Mouse (Mus musculus) kidney, postnatal 0 days (tissue): ENCODE data around the gene Thbs2. TPM values are rescaled to one million over a fixed set of nuclear protein-coding genes. Genes with fewer than 3 reads are reported as not detected.

ENCODE experiments used
- ATAC-seq: fragments of 200-750 bp; cut with Nextera tagmentation; replicated peaks from 2 replicates; pipeline ENCODE4 v1.8.0; 2017; ENCODE audit warnings: low read depth, moderate number of reproducible peaks, moderate TSS enrichment, moderate library complexity; ENCODE audit not compliant: low FRiP score
- DNase-seq: peaks from one replicate; pipeline ENCODE4 v3.0.0-alpha.2; 2016; ENCODE audit warnings: low spot score
- H3K27ac ChIP-seq: fragments of 300-500 bp; sonication (generic); 2 replicates; pipeline ENCODE4 v1.5.1; 2014; ENCODE audit warnings: mild to moderate bottlenecking
- H3K27me3 ChIP-seq: fragments of 300-500 bp; sonication (generic); 2 replicates; pipeline ENCODE4 v1.6.1; 2014; ENCODE audit warnings: low read length, mixed read lengths; ENCODE audit not compliant: insufficient read depth
- H3K36me3 ChIP-seq: fragments of 300-500 bp; sonication (generic); 2 replicates; pipeline ENCODE4 v1.6.1; 2014; ENCODE audit warnings: low read length, mixed read lengths; ENCODE audit not compliant: insufficient read depth
- H3K4me1 ChIP-seq: fragments of 300-500 bp; sonication (generic); replicated peaks from 2 replicates; pipeline ENCODE4 v1.6.1; 2014; ENCODE audit warnings: antibody characterized with exemption, low read length, mixed read lengths; ENCODE audit not compliant: insufficient read depth
- H3K4me2 ChIP-seq: fragments of 300-500 bp; sonication (generic); 2 replicates; pipeline ENCODE4 v1.6.1; 2014; ENCODE audit warnings: mild to moderate bottlenecking, low read length, moderate library complexity, mixed read lengths
- H3K4me3 ChIP-seq: fragments of 300-500 bp; sonication (generic); replicated peaks from 2 replicates; pipeline ENCODE4 v1.5.1; 2014; ENCODE audit warnings: low read depth, low read length
- H3K9ac ChIP-seq: fragments of 300-500 bp; sonication (generic); 2 replicates; pipeline ENCODE4 v1.6.1; 2014; ENCODE audit warnings: low read depth, low read length
- H3K9me3 ChIP-seq: fragments of 300-500 bp; sonication (generic); replicated peaks from 2 replicates; pipeline ENCODE4 v1.6.1; 2016; ENCODE audit warnings: low read length, inconsistent platforms, mixed read lengths
- CTCF ChIP-seq: IDR thresholded peaks from 2 replicates; pipeline ENCODE4 v1.5.1; 2016; ENCODE audit warnings: antibody characterized with exemption, low read depth, mild to moderate bottlenecking, moderate library complexity
- WGBS: fragments of 180-500 bp; shearing (Covaris S2); extraction: QIAGEN DNeasy Blood & Tissue Kit; methylation state at CpG from one replicate; pipeline ENCODE4 v1.1.7; 2014; 5-methylcytosine and 5-hydroxymethylcytosine counted together
- polyA plus RNA-seq: library from polyadenylated mRNA; unstranded; fragments of >200 nt; fragmentation: Nextera tagmentation; extraction: Ambion mirVana; gene quantifications from 2 replicates; pipeline ENCODE4 v1.2.1, GENCODE M21; 2015

Gene Thbs2
- polyA plus RNA-seq = 24.6 and 29.5 TPM in 2 replicates

GRCm38 (mm10) chr17:14693994-14694374, at the start of gene Thbs2:
TSS of gene Thbs2 (minus strand) at chr17:14694235.
- peak; percentile 83 for DNase-seq
- 1% methylated on average over 14 of the region's 14 CpGs for WGBS
- no peak within 1 kb of the TSS for H3K27ac ChIP-seq

GRCm38 (mm10) chr17:14735493-14736004, 41.5 kb upstream of the Thbs2 start:
- WGBS = 55% methylated on average over 6 of the region's 6 CpGs
- no peak overlapping the region for H3K27ac ChIP-seq
- no peaks in the 10 kb centered on the region for H3K4me1 ChIP-seq
- H3K9ac ChIP-seq = no peak overlapping the region
- no peaks in the 10 kb centered on the region for H3K27me3 ChIP-seq
- peak; percentile 50 for DNase-seq
- ATAC-seq = no peak
- H3K36me3 ChIP-seq = no peaks in the 10 kb centered on the region
- no peak overlapping the region for H3K4me2 ChIP-seq
- H3K4me3 ChIP-seq = no peak overlapping the region
- no peak for TF ChIP-seq CTCF
- no peaks in the 10 kb centered on the region for H3K9me3 ChIP-seq

More at GRCm38 (mm10) chr17:14693994-14694374, at the start of gene Thbs2:
- H3K9me3 ChIP-seq = no peaks in the 10 kb centered on the region
- peak; percentile 80 for ATAC-seq
- TF ChIP-seq CTCF = no peak
- H3K4me3 ChIP-seq = peak within 1 kb of the TSS; percentile 26
- H3K27me3 ChIP-seq = no peaks in the 10 kb centered on the region
- H3K36me3 ChIP-seq = no peaks in the 10 kb centered on the region
- H3K9ac ChIP-seq = peak within 1 kb of the TSS; percentile 49
- H3K4me2 ChIP-seq = peak within 1 kb of the TSS; percentile 62
- no peaks in the 10 kb centered on the region for H3K4me1 ChIP-seq

GRCm38 (mm10) chr17:14734380-14734779, 40.3 kb upstream of the Thbs2 start:
- Histone ChIP-seq H3K36me3 (no peaks in the 10 kb centered on the region), H3K4me2 (no peak overlapping the region), H3K4me3 (no peak overlapping the region), H3K27ac (no peak overlapping the region), H3K9ac (no peak overlapping the region), H3K4me1 (no peaks in the 10 kb centered on the region), H3K9me3 (no peaks in the 10 kb centered on the region), H3K27me3 (no peaks in the 10 kb centered on the region)
- TF ChIP-seq CTCF = no peak
- DNase-seq (no peak), ATAC-seq (no peak)
- 85% methylated on average over 4 of the region's 4 CpGs for WGBS

- no peak for ATAC-seq
Measured at GRCm38 (mm10) chr17:14733941-14734340, 39.9 kb upstream of the Thbs2 start.

GRCm38 (mm10) chr17:14733027-14733426, 39.0 kb upstream of the Thbs2 start:
- 80% methylated on average over 1 of the region's 1 CpGs for WGBS
- no peak overlapping the region for H3K4me2 ChIP-seq
- DNase-seq (no peak), ATAC-seq (no peak)
- H3K36me3 ChIP-seq = no peaks in the 10 kb centered on the region
- no peak overlapping the region for H3K9ac ChIP-seq
- H3K27me3 ChIP-seq = no peaks in the 10 kb centered on the region
- no peaks in the 10 kb centered on the region for H3K4me1 ChIP-seq
- no peak overlapping the region for H3K27ac ChIP-seq
- TF ChIP-seq CTCF = no peak
- H3K4me3 ChIP-seq = no peak overlapping the region
- H3K9me3 ChIP-seq = no peaks in the 10 kb centered on the region

More at GRCm38 (mm10) chr17:14733941-14734340, 39.9 kb upstream of the Thbs2 start:
- WGBS = 70% methylated on average over 10 of the region's 10 CpGs
- Histone ChIP-seq H3K4me2 (no peak overlapping the region), H3K36me3 (no peaks in the 10 kb centered on the region), H3K4me3 (no peak overlapping the region), H3K9me3 (no peaks in the 10 kb centered on the region), H3K9ac (no peak overlapping the region), H3K4me1 (no peaks in the 10 kb centered on the region), H3K27me3 (no peaks in the 10 kb centered on the region), H3K27ac (no peak overlapping the region)
- TF ChIP-seq CTCF = no peak
- no peak for DNase-seq

GRCm38 (mm10) chr17:14730629-14731028, 36.6 kb upstream of the Thbs2 start:
- ATAC-seq = no peak
- no peak overlapping the region for H3K9ac ChIP-seq
- H3K27me3 ChIP-seq = no peaks in the 10 kb centered on the region
- no peak overlapping the region for H3K4me2 ChIP-seq
- H3K4me3 ChIP-seq = no peak overlapping the region
- H3K9me3 ChIP-seq = no peaks in the 10 kb centered on the region
- no peak for TF ChIP-seq CTCF
- no peak overlapping the region for H3K27ac ChIP-seq
- H3K4me1 ChIP-seq = no peaks in the 10 kb centered on the region
- no peaks in the 10 kb centered on the region for H3K36me3 ChIP-seq
- WGBS = 61% methylated on average over 5 of the region's 5 CpGs
- DNase-seq = peak; percentile 59

GRCm38 (mm10) chr17:14727481-14727880, 33.4 kb upstream of the Thbs2 start:
- no peaks in the 10 kb centered on the region for H3K4me1 ChIP-seq

More at GRCm38 (mm10) chr17:14727481-14727880, 33.4 kb upstream of the Thbs2 start:
- Histone ChIP-seq H3K4me3 (no peak overlapping the region), H3K27ac (no peak overlapping the region), H3K4me2 (no peak overlapping the region), H3K36me3 (no peaks in the 10 kb centered on the region), H3K9ac (no peak overlapping the region), H3K9me3 (no peaks in the 10 kb centered on the region), H3K27me3 (no peaks in the 10 kb centered on the region)
- TF ChIP-seq CTCF = no peak
- ATAC-seq = no peak
- DNase-seq = no peak
- 37% methylated on average over 3 of the region's 3 CpGs for WGBS
